Mouse (Mus musculus): Measurements from ENCODE around the gene Rasl10b.
A peak's percentile ranks its signal among the peaks of the same experiment; 100 is the strongest.

The Rasl10b gene

DNA sequence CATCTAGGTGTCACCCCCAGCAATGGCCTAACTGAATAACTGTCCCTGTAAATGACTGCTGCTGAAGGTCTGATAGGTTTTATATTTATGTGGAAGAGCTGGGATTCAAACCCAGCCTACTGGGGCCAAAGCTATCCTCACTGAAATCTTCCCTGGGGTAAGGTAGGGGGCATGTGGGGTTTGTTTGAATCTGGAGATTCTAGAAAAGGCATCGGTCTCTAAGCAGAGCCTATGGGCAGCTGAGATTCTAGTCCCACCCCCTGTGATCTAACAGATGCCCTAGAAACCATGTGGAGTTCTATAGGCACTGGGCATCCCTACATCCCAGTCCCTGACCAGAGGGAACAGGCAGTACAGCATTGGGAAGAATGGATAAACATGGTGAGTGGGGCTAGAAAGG lies 28.4 kb downstream of the Rasl10b start, which contains the start of gene 1700020L24Rik:
Gene 1700020L24Rik, plus strand, starts transcription at position 301 of the 400 bp plus-strand sequence.
- no peak for DNase-seq

DNA sequence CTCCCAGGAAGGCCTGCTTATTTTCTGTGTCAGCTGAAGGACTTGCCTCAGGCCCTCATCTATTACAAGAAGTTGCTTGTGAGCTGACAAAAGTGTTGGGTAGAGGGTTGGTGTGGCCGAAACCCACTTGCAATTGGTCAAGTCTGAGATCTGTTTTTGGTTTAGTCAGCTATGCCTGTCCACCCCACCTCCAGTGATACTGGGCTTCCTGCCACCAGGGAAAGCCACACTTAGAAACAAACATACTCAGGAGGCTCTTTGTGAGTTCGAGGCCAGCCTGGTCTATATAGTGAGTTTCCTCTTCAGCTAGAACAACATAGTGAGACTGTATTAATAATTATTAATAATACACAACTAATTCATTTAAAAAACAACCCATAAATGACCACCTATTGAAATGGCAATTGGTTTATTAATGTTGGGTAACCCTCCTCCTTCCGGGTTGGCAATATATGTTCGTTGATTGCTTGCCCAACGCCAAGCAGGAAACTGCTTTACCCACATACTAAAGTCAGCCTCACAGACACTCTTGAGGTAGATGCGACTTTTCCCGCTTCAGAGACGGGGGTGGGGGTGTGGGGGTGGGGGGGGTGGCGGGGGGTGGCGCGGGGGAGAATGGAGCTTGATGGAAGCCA lies 30.6 kb downstream of the Rasl10b start:
- DNase-seq = no peak

DNA sequence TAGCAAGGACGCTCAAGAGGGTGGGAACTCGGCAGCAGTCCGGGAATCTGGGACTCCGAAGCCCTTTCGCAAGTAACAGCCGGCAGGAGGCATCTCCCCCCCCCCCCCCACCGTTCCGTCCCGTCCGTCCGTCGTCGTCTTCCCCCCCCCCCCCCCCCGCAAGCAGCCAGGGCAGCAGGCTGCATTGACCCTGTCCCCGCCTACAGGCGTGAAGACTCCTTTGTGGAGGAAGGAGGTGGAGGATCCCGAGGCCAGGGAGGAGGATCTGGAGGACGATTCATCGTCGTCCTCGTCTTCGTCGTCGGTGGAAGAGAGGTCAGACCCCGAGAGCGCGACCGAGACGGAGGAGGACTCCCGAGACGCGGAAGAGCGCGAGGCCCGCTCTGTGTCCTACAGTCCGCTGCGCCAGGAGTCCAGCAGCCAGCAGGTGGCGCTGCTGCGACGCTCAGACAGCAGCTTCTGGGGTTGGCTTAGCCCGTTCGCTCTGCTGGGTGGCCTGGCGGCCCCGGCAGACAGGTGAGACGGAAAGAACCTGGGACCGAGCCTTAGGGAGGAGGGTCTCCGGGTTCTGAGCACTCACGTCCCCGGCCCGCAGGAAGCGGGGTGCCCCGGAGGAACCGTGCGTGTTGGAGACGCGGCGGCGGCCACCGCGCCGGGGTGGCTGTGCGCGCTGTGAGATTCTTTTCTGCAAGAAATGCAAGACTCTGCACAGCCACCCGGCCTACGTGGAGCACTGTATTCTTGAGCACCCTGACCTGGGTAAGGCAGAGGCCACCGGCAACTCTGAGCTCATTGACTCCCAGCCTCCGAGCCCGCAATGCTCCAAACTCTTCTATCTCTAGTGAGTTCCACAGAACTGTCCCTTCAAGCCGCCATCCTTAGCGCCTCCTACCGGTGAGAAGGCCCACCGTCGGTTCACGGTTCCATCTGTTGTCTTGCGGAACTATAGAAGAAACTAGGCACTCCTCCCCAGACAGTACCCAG lies 31.4 kb downstream of the Rasl10b start:
- peak; percentile 87 to 95 for DNase-seq

DNA sequence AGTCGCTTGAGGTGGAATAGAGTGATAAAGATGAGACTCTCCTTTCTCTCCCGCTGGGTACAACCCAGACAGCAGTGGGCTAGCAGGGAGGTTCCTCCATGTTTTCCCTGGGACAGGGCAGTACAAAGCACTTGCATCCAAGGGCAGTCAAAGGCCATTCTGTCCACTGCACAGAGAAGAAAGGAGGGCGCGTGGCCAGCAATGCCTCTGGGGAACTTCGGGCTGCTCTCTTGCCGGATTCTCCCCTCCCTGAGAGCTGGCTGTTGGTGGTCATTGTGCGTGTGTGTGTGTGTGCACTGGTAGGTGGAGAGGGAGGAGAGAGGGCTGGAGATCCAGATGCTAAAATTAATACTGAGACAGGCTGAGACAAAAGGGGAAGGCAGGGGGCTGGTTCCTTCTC lies 32.3 kb downstream of the Rasl10b start:
- peak in 1 of 2 experiments; percentile 54 for DNase-seq

DNA sequence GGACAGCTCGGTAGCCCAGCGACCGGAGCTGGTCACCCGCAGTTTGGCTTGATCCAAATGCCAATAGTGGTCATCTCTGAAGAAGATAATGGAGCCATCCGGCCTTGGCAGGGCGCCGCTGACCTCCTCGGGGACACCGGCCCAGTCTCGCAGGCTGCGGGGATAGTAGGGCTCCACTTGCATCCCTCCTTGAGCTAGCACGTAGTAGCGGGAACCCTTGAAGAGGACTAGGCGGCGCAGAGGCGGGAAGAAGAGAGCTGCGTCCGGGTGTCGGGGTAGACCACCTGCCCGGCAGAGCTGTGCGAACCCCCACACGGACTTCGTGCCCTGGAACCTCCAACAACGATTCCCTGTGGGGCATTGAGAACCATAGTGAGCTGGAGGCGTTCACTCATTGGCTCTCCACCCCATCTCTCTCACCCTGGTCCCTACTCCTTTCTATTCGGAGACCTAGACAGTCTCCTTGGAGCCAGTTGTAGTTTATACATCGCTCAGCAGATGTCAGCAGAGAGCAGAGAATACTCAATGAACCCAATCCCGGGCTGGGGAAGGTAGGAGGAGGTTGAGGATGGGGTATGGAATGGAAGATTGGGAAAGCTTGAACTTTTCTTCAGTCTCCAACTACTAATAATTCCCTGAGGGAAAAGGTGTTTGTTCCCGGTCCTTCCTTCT lies 33.8 kb downstream of the Rasl10b start:
- DNase-seq = peak; percentile 71 to 89

DNA sequence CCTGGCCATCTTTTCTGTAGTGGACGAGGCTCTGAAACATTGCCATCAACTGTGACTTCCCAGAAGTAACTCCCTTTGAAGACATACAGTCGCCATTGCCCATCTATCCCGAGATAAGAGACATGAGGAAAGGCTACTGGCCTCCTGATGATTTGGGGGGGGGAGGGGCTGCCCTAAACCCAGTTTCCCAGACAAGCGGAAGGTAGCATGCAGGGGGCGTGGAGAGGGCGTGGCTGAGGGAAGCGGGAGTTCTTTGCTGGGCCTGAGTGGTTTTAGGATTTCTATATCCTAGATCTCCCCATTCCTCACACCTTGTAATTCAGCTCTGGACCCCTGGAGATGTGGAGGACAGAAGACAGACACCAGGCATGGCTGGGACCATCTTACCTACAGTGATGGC lies 34.9 kb downstream of the Rasl10b start:
- DNase-seq = peak in 1 of 2 experiments; percentile 37

DNA sequence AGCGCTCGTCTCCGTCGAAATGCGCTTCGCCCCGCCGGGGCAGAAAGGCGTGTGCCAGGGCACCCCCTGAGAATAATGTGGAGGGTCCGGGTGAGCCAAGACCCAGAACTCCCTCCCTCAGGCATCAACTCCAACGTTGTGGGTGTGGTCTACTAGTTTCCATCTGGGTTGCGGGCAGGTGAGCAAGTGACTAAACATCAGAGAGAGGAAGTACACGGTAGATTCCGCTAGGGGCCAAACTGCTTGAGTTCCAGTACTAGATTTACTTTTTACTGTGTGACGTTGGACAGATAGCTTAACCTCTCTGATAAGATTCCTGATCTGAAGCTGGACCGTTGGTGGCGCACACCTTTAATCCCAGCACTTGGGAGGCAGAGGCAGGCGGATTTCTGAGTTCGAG lies 36.1 kb downstream of the Rasl10b start:
- DNase-seq = no peak

DNA sequence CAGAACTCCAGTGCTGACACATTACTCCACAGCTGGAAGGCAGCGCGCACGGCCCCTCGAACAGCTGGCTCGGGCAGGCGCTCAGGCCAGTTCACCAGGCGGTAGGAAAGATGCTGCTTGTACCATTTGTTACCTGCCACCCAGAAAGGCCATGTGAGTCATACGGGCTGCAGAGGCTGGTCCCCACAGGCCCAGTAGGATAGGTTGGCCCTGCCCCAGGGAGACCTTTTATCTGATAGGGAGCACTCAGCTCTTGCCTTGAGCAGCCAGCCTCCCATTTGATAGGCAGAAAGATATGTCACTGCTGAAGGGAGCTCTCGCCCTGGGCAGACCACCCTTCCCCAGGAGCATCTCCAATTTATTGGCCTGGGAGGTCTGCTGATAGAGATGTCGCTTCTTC lies 38.7 kb downstream of the Rasl10b start:
- DNase-seq = no peak

DNA sequence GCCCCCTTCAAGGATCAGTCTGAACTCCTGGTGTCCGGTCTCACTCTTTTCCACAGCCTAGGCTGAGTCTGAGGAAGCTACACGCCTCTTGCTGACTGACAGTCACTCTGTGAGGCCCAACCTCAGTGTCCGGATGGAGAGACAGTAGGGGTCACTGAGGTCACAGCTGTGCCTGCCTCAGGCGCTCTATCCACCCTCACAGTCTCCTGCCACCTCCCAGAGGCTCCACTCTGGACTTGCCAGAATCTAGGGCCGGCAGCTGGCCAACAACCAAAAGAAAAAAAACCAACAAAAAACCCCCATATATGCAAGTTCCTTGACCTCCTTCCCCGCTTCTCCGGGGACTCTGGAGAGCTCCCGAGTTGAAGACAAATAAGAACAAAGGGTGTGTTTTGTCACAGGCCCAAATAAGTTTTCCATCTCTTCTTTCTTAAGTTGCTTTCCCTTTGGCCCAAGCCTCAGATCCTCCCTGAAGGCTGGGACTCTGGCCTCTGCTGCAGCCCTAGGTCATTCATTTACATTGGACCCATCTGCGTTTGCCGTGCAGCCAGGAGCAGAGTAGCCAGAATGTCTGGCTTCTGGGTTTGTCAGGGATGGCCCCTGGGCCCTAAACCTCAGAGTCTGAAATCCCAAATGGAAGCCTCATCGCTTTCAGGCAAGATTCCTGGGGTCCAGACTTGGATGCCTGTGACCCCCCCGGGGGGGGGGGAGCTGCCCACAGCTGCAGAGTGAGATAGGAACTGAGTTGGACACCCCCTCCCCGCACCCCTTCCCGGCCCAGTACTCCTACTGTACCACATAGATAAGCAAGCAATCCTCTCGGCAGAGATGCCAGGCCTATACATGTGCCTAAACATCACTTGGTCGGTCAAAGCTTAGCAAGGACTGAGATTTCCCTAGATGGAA lies 39.3 kb downstream of the Rasl10b start:
- peak; percentile 61 to 62 for DNase-seq

DNA sequence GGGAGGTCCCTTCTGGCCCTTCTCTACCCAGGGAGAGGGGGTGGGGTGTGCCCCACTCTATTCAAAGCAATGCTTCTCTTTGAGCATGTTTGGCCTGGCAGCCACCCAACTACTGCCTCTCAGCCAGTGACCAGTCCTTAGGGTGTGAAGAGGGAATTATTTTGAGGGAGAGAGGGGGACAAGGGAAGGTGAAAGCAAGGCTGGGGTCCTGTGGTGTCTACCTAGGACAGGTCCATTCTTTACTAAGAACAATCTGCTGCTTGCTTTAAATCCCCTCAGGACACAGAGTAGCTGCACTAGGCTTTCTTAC lies 39.9 kb downstream of the Rasl10b start:
- peak in 1 of 2 experiments; percentile 72 for DNase-seq

DNA sequence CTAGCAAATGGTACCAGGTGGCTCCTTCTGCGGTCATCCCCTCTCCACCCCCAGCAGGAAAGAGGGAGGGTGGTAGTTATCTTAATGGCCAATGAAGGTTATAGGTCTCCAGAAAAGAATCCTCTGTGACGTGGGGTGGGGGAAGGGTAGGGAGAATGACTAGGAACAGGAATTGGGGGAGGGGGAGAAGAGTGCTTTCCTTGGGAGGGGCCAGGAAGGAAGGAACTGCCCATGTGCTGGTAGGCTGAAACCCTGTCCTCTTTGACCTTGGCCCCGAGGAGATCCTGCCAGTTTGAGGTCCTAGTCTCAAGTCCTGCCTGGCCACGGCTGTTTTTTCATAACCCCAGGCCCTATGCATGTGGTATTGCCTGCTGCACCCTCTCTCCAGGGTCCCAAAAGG lies 40.4 kb downstream of the Rasl10b start:
- peak in 1 of 2 experiments; percentile 33 for DNase-seq

DNA sequence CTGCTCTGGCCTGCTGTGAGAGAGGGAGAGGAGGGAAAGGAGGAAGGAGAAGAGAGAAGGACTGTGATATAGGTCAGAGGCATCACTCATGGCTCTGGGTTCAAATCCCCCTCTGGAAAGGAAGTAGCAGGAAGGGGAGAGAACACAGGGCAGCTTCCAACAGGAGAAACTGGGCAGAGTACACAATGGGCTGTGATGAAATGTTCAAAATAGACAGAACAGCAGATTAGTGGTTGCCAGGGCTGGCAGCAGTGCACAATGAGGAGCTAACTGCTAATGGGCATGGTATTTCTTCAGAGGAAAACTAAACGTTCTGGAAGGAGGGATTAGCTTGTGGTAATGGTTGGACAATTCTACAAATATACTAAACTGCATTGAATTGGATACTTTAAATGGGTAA lies 41.6 kb downstream of the Rasl10b start:
- DNase-seq = no peak

DNA sequence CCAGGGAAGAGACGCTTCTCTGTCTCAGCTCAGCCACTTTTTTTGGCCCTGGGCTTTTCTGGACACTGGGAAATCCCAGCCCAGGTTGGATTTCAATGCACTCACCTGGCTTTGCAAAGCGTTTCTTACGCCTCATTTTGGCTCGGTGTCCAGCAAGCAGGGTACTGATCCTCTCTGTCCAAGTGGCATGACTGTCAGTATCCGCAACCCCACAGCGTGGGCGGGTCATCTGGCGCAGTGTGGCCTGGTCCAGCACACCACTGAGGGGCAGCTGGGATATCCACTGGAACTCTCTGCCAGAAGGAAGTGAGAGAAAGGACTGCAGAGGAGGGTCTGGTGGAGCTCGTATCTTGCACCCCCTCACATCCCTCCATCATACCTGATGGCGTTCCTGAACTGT lies 42.3 kb downstream of the Rasl10b start:
- no peak for DNase-seq

DNA sequence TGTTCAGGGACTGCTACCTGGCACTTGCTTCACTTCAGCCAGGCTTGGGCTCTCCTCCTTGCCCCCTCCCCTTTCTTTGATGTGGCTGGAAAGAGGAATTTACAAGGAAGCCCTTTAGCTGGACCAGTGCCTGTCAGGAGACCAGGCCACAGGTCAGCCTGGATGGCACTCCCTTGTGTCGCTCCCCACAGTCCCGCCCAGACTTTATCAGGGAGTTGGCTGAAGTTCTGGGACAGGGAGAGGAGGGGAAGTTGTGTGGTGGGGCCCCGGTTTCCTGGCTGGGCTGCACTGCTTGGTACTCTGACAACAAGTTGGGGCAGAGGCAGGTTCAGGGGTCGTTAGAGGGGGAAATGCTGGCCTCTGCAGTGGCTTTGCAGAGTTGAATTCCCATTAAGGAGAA lies 45.6 kb downstream of the Rasl10b start:
- DNase-seq = peak; percentile 51 to 55

DNA sequence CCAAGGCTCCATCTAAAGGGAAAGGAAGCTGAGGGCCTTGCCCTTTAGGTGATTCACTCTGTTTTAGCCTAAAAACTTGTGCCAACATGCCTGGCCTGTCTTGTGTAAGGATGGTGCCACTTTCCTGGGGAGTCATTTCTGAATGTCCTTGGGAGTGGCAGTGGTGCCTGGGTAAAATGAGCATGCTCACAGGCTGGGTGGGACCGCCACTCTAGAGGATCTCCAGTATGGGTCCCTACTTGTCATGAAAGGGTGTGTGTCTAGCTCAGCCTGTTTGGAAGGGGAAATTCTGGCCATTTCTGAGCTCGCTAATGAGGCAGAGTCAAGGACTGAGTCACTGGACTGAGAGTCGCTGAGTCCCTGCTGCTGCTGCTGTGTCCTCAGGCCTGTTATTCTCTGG lies 46.7 kb downstream of the Rasl10b start:
- DNase-seq = no peak

DNA sequence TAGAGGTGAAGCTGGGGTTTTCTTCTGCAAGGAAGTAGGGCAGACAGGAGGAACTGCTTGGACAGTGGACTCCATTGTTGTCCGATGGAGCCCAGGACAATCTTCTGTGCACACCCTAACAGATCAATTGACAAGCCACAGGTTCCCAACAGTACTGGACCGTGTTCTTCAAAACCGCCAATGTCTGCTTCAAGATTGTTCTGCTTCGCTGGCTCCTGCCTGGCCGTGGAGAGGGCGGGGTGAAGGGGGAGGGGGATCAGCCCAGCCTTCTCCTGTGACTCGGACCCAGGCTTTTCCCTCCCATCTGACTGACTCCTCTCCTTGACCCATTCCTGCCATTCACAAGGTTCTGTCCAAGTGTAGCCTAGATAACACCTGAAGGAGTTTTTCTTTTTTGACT lies 48.3 kb downstream of the Rasl10b start:
- DNase-seq = no peak

DNA sequence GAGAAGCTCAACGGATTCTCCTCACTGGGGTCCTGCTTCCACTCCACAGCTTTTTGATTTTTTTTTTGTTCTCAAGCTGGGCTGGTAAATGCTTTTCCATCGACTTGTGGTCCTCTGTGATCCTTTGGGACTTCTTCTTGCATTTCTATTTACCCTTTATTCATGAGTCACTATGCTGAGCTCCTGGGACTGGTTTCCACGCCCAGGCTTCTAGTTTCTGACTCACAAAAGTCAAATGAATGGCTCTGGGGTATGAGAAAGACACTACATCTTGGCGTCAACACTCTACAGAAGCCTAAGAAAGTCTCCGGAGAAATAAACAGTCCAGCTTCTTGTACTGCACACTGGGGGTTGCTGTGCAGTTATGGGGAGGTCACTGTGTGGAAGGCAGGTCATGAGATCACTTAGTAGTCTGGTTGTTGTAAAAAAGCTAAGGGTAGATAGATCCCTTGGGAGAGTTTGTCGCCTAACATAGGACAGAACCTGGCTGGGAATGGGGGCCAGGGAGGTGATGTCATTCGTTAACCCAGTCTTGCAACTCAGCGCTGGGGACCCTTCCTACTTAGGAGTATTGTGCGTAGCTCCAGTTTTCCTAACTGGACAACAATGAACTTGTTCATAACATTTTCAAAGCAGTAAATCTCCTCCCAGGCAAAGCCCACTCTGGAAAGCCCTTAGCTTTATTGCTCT lies 49.1 kb downstream of the Rasl10b start:
- no peak for DNase-seq

DNA sequence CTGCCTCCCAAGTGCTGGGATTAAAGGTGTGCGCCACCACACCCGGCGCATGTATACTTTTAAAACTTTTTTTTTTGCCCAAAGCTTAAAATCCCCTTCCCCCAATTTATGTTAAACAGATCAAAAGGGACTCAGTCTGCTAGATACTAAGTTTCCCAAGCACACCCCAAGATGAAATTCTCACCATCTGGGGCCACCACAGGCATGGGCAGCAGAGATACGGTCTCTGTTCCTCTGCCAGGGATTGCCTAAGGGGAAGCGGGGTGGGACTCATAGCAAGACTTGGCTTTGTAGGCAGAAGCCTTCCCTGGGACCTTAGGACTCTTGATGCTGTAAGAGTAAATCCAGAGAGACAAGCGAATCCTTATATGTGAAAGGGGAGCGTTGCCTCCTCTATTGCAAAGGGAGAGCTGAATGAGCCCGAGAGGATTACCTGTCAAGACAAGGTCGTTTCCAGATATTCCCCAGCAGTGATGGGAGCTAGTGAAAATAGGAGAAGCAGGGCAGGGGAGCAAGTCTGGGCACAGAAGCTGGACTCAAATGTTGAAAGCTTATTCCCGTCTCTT lies 52.6 kb downstream of the Rasl10b start:
- no peak for DNase-seq

DNA sequence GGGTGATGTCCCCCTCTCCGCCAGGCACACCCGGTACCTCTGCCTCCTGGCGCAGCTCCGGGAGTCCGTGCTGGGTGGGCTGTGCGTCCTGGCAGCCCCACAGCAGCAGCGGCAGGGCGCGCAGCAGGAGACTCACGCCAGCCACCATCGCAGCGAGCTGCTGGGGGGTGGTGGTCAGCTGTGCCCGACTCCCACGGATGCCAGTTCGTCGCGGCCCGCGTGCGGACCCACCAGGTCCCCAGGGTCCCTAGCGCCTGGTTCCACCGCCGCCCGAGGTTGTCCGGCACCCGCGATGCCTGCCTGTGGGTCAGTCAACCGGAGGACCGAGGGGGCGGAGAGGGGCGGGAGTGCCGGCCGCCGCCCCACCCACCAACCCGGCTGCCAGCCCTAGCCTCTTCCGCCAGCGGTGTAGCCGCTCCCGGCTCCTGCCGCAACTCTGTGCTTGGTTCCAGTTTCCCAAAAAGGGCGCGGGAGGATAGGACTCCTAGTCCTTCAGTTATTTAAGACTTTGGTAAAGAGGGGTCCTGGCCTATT lies 53.8 kb downstream of the Rasl10b start, which contains the start of gene Mmp28:
Gene Mmp28, minus strand, starts transcription at position 361 of the 534 bp plus-strand sequence.
- DNase-seq = peak; percentile 77 to 88

DNA sequence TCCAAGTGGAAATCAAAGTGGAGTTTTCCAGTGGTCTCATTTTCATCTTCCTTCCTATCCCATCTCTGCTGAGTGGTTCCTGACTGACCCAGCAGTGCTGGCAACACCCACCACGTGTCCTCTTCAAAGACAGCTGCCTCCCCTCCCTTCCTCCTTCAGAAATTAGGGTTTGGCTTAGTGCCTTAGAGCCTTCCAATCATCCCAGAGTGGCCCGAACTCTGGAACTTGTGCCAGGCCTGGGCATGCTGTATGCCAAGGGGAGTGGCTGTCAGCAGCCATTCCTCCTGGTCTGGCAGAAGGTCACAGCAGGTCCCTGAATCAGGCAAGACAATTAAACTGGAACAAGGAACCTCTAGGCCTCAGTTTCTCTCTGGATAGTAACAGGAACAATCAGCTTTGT lies 57.0 kb downstream of the Rasl10b start:
- peak; percentile 71 to 73 for DNase-seq

DNA sequence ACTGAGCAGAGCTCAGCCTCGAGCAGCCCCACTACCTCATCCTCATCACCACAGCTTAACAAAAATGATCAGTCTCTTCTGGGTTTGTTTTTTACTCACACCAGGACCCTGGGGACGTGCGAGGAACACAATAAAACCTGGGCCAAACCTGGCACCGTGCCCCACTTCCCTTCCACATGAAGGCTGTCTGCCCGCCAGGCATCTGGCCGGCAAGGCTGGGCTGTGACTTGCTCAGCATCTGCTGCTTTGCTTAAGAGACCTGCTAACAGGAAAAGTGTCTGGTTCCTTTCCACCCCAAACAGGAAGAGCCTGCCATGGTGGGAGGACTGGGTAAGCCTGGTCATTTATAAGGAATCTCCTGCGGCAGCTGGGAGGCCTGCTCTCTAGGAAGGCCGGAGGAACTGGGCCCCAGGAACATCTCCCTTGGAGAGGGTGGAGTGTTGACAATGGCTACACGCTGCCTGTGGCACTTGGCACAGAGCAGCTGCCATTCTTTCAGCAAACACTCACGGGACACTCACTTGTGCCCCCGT lies 58.2 kb downstream of the Rasl10b start:
- peak; percentile 87 to 88 for DNase-seq
